24 mouse cellular contexts compared by ENCODE assay signal in the genomic region with DNA sequence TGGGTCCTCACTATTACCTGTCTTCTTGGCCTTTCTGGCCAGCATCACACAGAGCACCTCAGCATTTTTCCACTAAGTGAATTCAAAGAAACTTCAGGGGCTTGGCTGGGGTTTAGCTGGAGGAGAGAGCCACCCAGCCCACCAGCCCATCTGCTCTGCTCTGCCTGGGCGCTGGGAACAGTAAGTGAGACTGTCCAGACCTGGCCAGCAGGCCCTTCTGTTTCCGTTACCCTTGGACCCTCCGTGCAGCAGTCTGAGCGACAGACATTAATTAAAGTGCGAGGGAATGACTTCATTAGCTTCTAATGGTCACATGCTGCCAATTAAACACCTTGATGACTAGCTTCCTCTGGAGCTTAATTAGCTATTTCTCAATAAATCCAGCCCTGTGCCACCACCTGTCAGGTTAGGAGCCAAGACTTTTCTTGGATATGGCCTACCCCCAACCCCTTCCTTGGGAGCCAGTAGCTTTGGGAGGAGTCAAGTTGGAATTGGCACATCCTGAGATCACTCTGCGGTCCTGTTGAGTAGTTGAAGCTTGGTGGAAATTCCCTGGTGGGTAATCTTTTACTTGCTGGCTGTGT. TPM values are rescaled to one million over a fixed set of nuclear protein-coding genes. Genes with fewer than 3 reads are reported as not detected.
DNase-seq lines count a peak whose midpoint lies in the region; ATAC-seq and TF ChIP-seq lines count a peak whose summit lies in the region.
"Had no signal": no experiment of that assay in that cellular context is flagged by ENCODE, and none has a peak within 500 bp of the region (broad histone marks: within the 10 kb centered on the region; RNA-seq: fewer than 3 reads in every experiment).

No protein-coding gene starts in this region.

- H3K27me3 ChIP-seq in forebrain, embryonic 14.5 days (replicated peaks; ENCODE audit: control insufficient read depth, insufficient read depth, low read length): 0 out of 2 replicates have a peak, but pooled peaks cover 3% of the 10 kb centered on the region
- H3K27me3 ChIP-seq in limb, embryonic 11.5 days (ENCODE audit: control insufficient read depth, insufficient read depth, low read length): no peaks in the 10 kb centered on the region
- H3K27me3 ChIP-seq: embryonic facial prominence, embryonic 12.5 days; neural tube, embryonic 12.5 days had no signal

- TF ChIP-seq CTCF in brain, embryonic 14.5 days (IDR thresholded peaks at IDR 0.05; ENCODE audit: borderline replicate concordance, extremely low read depth, insufficient read depth, insufficient read length): no peak

- 32% methylated on average over 6 of the region's 6 CpGs for WGBS in forebrain, embryonic 14.5 days
- WGBS in limb, embryonic 11.5 days: 16% methylated on average over 6 of the region's 6 CpGs

- peak; percentile 59 for DNase-seq in left cerebral cortex, postnatal 4 days
- DNase-seq in left cerebral cortex, adult 9 months (ENCODE audit: low spot score in 2 of 2): no peak
- DNase-seq in brain, embryonic 14.5 days (ENCODE audit: low read depth): peak; percentile 88
- DNase-seq in forebrain, embryonic 14.5 days (ENCODE audit: low spot score): peak; percentile 82
- DNase-seq in limb, embryonic 11.5 days (ENCODE audit: low spot score): peak; percentile 59
- DNase-seq in thymus, postnatal 36 days: no peak
- DNase-seq in spleen, adult 18-20 months: no peak
- DNase-seq: adrenal gland, adult 2 months; cerebellum, adult 11 months; heart, adult 11 months; heart, postnatal 36 days; lung, adult 2 months; right cerebral cortex, postnatal 25 days had no signal

- no peak overlapping the region for H3K9ac ChIP-seq in forebrain, embryonic 14.5 days (ENCODE audit: low read length)
- no peak overlapping the region for H3K9ac ChIP-seq in limb, embryonic 11.5 days (ENCODE audit: low read length)
- H3K9ac ChIP-seq: embryonic facial prominence, embryonic 12.5 days; heart, embryonic 13.5 days; neural tube, embryonic 12.5 days had no signal

- no peak overlapping the region for H3K4me3 ChIP-seq in forebrain, embryonic 14.5 days (ENCODE audit: low read depth, low read length)
- H3K4me3 ChIP-seq in limb, embryonic 11.5 days (ENCODE audit: low read depth, low read length): no peak overlapping the region
- H3K4me3 ChIP-seq: embryonic facial prominence, embryonic 12.5 days; heart, embryonic 13.5 days; layer of hippocampus, adult 2 months; left cerebral cortex, adult 2 months; neural tube, embryonic 12.5 days had no signal

- no peaks in the 10 kb centered on the region for H3K36me3 ChIP-seq in forebrain, embryonic 14.5 days (ENCODE audit: control insufficient read depth, insufficient read depth, low read length)
- no peaks in the 10 kb centered on the region for H3K36me3 ChIP-seq in limb, embryonic 11.5 days (ENCODE audit: control insufficient read depth, insufficient read depth, low read length)
- H3K36me3 ChIP-seq: embryonic facial prominence, embryonic 12.5 days; G1E; heart, embryonic 13.5 days; neural tube, embryonic 12.5 days had no signal

- intact Hi-C loops in left cerebral cortex, postnatal 4 days (cut with DNase I): no loop called here

- peak overlapping the region; percentile 9; the same call in 1 of the 2 replicates for H3K27ac ChIP-seq in forebrain, embryonic 14.5 days (ENCODE audit: low read depth, low read length)
- no peak overlapping the region for H3K27ac ChIP-seq in limb, embryonic 11.5 days (replicated peaks; ENCODE audit: low read depth, low read length)
- H3K27ac ChIP-seq: embryonic facial prominence, embryonic 12.5 days; heart, embryonic 13.5 days; kidney, postnatal 0 days; layer of hippocampus, adult 2 months; left cerebral cortex, adult 2 months; macrophage; neural tube, embryonic 12.5 days had no signal

- H3K9me3 ChIP-seq in forebrain, embryonic 14.5 days (replicated peaks; ENCODE audit: control insufficient read depth, low read length): no peaks in the 10 kb centered on the region
- H3K9me3 ChIP-seq in limb, embryonic 11.5 days (ENCODE audit: control insufficient read depth, low read length): no peaks in the 10 kb centered on the region
- H3K9me3 ChIP-seq: embryonic facial prominence, embryonic 12.5 days; G1E; heart, embryonic 13.5 days; neural tube, embryonic 12.5 days had no signal

- no peak overlapping the region for H3K4me2 ChIP-seq in forebrain, embryonic 14.5 days (ENCODE audit: low read length)
- H3K4me2 ChIP-seq in limb, embryonic 11.5 days (ENCODE audit: low read depth, severe bottlenecking): no peak overlapping the region
- H3K4me2 ChIP-seq: embryonic facial prominence, embryonic 12.5 days; heart, embryonic 13.5 days; neural tube, embryonic 12.5 days had no signal

- ATAC-seq in forebrain, embryonic 14.5 days: peak; percentile 88
- peak; percentile 76 for ATAC-seq in limb, embryonic 11.5 days (ENCODE audit: insufficient number of reproducible peaks, low FRiP score, low TSS enrichment, low read depth)
- ATAC-seq: CD4-positive, CD25-positive, alpha-beta regulatory T cell, adult 4 months; intestine, postnatal 0 days had no signal

- peaks cover 5% of the 10 kb centered on the region; the same call in 1 of the 2 replicates for H3K4me1 ChIP-seq in forebrain, embryonic 14.5 days (ENCODE audit: control insufficient read depth, insufficient read depth, low read length)
- no peaks in the 10 kb centered on the region for H3K4me1 ChIP-seq in limb, embryonic 11.5 days (ENCODE audit: control insufficient read depth, insufficient read depth, low read length)
- H3K4me1 ChIP-seq: embryonic facial prominence, embryonic 12.5 days had no signal

- TF ChIP-seq POLR2A in brain, embryonic 14.5 days (IDR thresholded peaks at IDR 0.05; ENCODE audit: borderline replicate concordance, extremely low read depth, insufficient read depth, insufficient read length, poor library complexity, severe bottlenecking): no peak

RNA-seq across cellular contexts. Expression of a gene that starts 36.1 kb away (rescaled TPM):
- total RNA-seq in left cerebral cortex, postnatal 4 days (2021): 10 to 100 TPM; 36.4 to 39.0 TPM
- 40.8 and 47.3 TPM in 2 replicates for polyA plus RNA-seq in brain, embryonic 14.5 days (2012; rRNA removed)
- 36.1 and 44.6 TPM in 2 replicates for polyA plus RNA-seq in forebrain, embryonic 14.5 days (2014; fragmentation: Nextera tagmentation; extraction: Ambion mirVana)
- 12.2 and 17.1 TPM in 2 replicates for polyA plus RNA-seq in limb, embryonic 11.5 days (2014; fragmentation: Nextera tagmentation; extraction: Ambion mirVana)
- total RNA-seq: adrenal gland, adult 2 months; G1E; liver, adult 2 months had no signal
- polyA plus RNA-seq: CD4-positive, CD25-positive, alpha-beta regulatory T cell, adult 4 months; G1E; liver, adult 2 months; macrophage had no signal

Comparison
In these comparisons a context has a peak if more than half of its experiments do, and no peak if none do; other contexts are left out.
1. DNase-seq: peak in left cerebral cortex, postnatal 4 days (single experiment), brain, embryonic 14.5 days (single experiment), forebrain, embryonic 14.5 days (single experiment) and limb, embryonic 11.5 days (single experiment); none in left cerebral cortex, adult 9 months (0 of 2), thymus, postnatal 36 days (0 of 2) and spleen, adult 18-20 months (0 of 2).